Mouse (Mus musculus) CH12.LX (cell line): ENCODE measurements around the gene Cdh24. TPM values are rescaled to one million over a fixed set of nuclear protein-coding genes. Genes with fewer than 3 reads are reported as not detected.
A peak's percentile ranks its signal among the peaks of the same experiment; 100 is the strongest.

Source experiments
- DNase-seq: peaks from one replicate; pipeline ENCODE4 v3.0.0-alpha.2; 2013; ENCODE audit errors: extremely low read depth
- H3K27ac ChIP-seq: 2 replicates; pipeline ENCODE4 v1.5.1; 2012; ENCODE audit warnings: low read depth, mild to moderate bottlenecking, control low read depth, moderate library complexity; ENCODE audit not compliant: insufficient read depth
- H3K27me3 ChIP-seq: replicated peaks from 2 replicates; pipeline ENCODE3; 2012; ENCODE audit warnings: inconsistent platforms
- H3K36me3 ChIP-seq, 2 experiments: replicated peaks in 1 of 2; 2 replicates each; pipeline versions ENCODE3 to v1.6.1; 2012; ENCODE audit warnings: inconsistent platforms in 1 of 2, low read length in 1 of 2, mild to moderate bottlenecking in 1 of 2, mixed read lengths in 1 of 2, moderate library complexity in 1 of 2; ENCODE audit not compliant: control insufficient read depth in 1 of 2, insufficient read depth in 1 of 2
- H3K4me1 ChIP-seq, 2 experiments: 2 replicates each; pipeline ENCODE4 v1.6.1; 2012; ENCODE audit warnings: inconsistent platforms in 1 of 2, moderate library complexity in 1 of 2; ENCODE audit not compliant: insufficient read depth in 2 of 2, control insufficient read depth in 1 of 2
- H3K4me2 ChIP-seq: 2 replicates; pipeline ENCODE4 v1.6.1; 2012; ENCODE audit warnings: low read depth, mild to moderate bottlenecking, control low read depth; ENCODE audit not compliant: poor library complexity, insufficient read depth, severe bottlenecking
- H3K4me3 ChIP-seq, 3 experiments: fragments of 150-350 bp in 1 of 3; sonication (generic) in 1 of 3; replicated peaks in 1 of 3; 2 replicates each; pipeline versions ENCODE3 to v1.5.1; 2011 to 2012; ENCODE audit warnings: low read depth in 2 of 3, low read length in 2 of 3, mild to moderate bottlenecking in 2 of 3, moderate library complexity in 2 of 3, control low read depth in 1 of 3, improper control_type of control experiment in 1 of 3, inconsistent platforms in 1 of 3, mixed read lengths in 1 of 3; ENCODE audit not compliant: poor library complexity in 1 of 3
- H3K79me2 ChIP-seq: replicated peaks from 2 replicates; pipeline ENCODE4 v1.6.1; 2012; ENCODE audit warnings: mild to moderate bottlenecking, moderate library complexity; ENCODE audit not compliant: control insufficient read depth, poor library complexity, insufficient read depth, severe bottlenecking; ENCODE audit errors: extremely low read depth
- H3K9ac ChIP-seq: 2 replicates; pipeline ENCODE4 v1.6.1; 2012; ENCODE audit warnings: low read depth, mild to moderate bottlenecking, control low read depth, moderate library complexity; ENCODE audit not compliant: insufficient read depth
- H3K9me3 ChIP-seq: replicated peaks from 2 replicates; pipeline ENCODE3; 2012; ENCODE audit warnings: low read length, inconsistent platforms, mixed read lengths
- CTCF ChIP-seq, 2 experiments: IDR thresholded peaks in 1 of 2; conservative IDR thresholded peaks in 1 of 2; 2 replicates each; pipeline ENCODE4 v1.5.1; 2011 to 2012; ENCODE audit warnings: low read depth in 2 of 2, low read length in 2 of 2, improper control_type of control experiment in 1 of 2, inconsistent platforms in 1 of 2, mild to moderate bottlenecking in 1 of 2, moderate library complexity in 1 of 2
- HCFC1 ChIP-seq: IDR thresholded peaks from 2 replicates; pipeline ENCODE4 v1.6.1; 2012; ENCODE audit warnings: low read depth, mild to moderate bottlenecking, inconsistent platforms, low read length, improper control_type of control experiment
- MAZ ChIP-seq: IDR thresholded peaks from 2 replicates; pipeline ENCODE4 v1.6.1; 2012; ENCODE audit warnings: low read depth, mild to moderate bottlenecking, inconsistent platforms, low read length, improper control_type of control experiment, moderate library complexity
- MEF2A ChIP-seq: IDR thresholded peaks from 2 replicates; pipeline ENCODE4 v1.6.1; 2014; ENCODE audit warnings: low read depth, mild to moderate bottlenecking, inconsistent platforms, low read length, improper control_type of control experiment, borderline replicate concordance
- NELFE ChIP-seq: IDR thresholded peaks from 2 replicates; pipeline ENCODE4 v1.6.1; 2011; ENCODE audit warnings: low read depth, low read length, improper control_type of control experiment
- NRF1 ChIP-seq: IDR thresholded peaks from 2 replicates; pipeline ENCODE4 v1.6.1; 2014; ENCODE audit warnings: low read depth, mild to moderate bottlenecking, inconsistent platforms, low read length, improper control_type of control experiment, moderate library complexity
- RAD21 ChIP-seq: IDR thresholded peaks from 2 replicates; pipeline ENCODE4 v1.6.1; 2011; ENCODE audit warnings: low read depth, mild to moderate bottlenecking, low read length, improper control_type of control experiment, moderate library complexity
- SMC3 ChIP-seq: IDR thresholded peaks from 2 replicates; pipeline ENCODE4 v1.6.1; 2011; ENCODE audit warnings: low read depth, low read length, improper control_type of control experiment
- TBP ChIP-seq: conservative IDR thresholded peaks from 2 replicates; pipeline ENCODE4 v1.6.1; 2011; ENCODE audit warnings: low read depth, low read length, improper control_type of control experiment
- ZKSCAN1 ChIP-seq: IDR thresholded peaks from 2 replicates; pipeline ENCODE4 v1.6.1; 2012; ENCODE audit warnings: low read depth, inconsistent platforms, low read length, improper control_type of control experiment, borderline replicate concordance
- dilution Hi-C: fragments of 300-500 bp; cut with MboI; formaldehyde crosslinking; loops from 2 replicates; pipeline ENCODE4 v1.14.3; 2020; ENCODE audit warnings: low sequenced_read_pairs; ENCODE audit not compliant: extremely low pct_unique_long_range_greater_than_20kb, extremely low pct_ligation_motif_present
- in situ Hi-C: fragments of 300-500 bp; cut with MboI; formaldehyde crosslinking; loops from 3 replicates; pipeline ENCODE4 v1.14.3; 2019; ENCODE audit warnings: low sequenced_read_pairs, low pct_ligation_motif_present, low pct_unique_long_range_greater_than_20kb, mixed read lengths
- polyA plus RNA-seq: library from polyadenylated mRNA; unstranded; fragments of >175 nt; gene quantifications from 2 replicates; pipeline ENCODE4 v1.2.1, GENCODE M21; 2012; ENCODE audit warnings: low read depth; ENCODE audit not compliant: insufficient read length
- total RNA-seq, 2 experiments: library from RNA; depleted of rRNA; stranded (reverse); fragments of 300-350 nt in 1 of 2; fragments of >200 nt in 1 of 2; gene quantifications; 2 replicates each; pipeline ENCODE4 v1.2.3; 2012 to 2014

Gene Cdh24
- total and polyA plus RNA-seq, 3 experiments: 1.0 to 4.9 (median 1.6) TPM

DNA sequence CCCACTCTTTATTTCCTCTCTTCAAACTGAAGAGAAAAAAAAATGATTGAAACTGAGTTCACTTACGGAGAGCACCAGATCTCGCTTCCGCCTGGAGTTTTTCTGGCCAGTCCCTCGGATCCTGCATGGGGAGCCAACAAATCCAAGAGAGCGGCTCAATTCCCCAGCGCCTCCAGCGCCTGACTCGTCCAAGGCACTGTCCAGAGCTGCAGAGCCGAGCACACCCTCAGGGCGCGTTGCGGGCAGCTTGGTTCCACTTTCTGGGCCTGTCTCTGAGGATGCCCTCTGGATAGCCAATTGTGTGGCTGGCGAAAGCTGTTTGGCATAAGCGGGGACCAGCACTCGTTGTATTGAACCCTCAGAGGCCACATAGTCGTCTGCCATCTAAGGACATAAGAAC is 50.1 kb downstream of the Cdh24 start:
- dilution Hi-C loops (no loop called here), in situ Hi-C loops (loop anchor here (5.0 kb wide), 1 partner anchor 46 kb away; no protein-coding TSS in a partner anchor)
- H3K9me3 ChIP-seq: peaks cover 6% of the 10 kb centered on the region
- H3K27me3 ChIP-seq: no peaks in the 10 kb centered on the region
- no peak overlapping the region for H3K9ac ChIP-seq
- DNase-seq: no peak
- no peaks in the 10 kb centered on the region for H3K79me2 ChIP-seq
- no peak overlapping the region for H3K27ac ChIP-seq
- H3K4me1 ChIP-seq: no peaks in the 10 kb centered on the region
- H3K4me3 ChIP-seq: no peak overlapping the region
- TF ChIP-seq ZKSCAN1 (no peak), CTCF (conservative IDR thresholded peaks at IDR 0.05 in 1 of 2, IDR thresholded peaks at IDR 0.05 in 1 of 2; ENCODE audit: low read depth in 2 of 2, low read length in 2 of 2) (no peak), NRF1 (no peak), RAD21 (no peak), NELFE (no peak), MEF2A (no peak), HCFC1 (no peak)
- TF ChIP-seq, all 38 proteins: peak for 0
- Histone ChIP-seq H3K4me2 (no peak overlapping the region), H3K36me3 (peaks cover 0 to 14% of the 10 kb centered on the region in 2 experiments)

- TF ChIP-seq CTCF (conservative IDR thresholded peaks at IDR 0.05 in 1 of 2, IDR thresholded peaks at IDR 0.05 in 1 of 2; ENCODE audit: low read depth in 2 of 2, low read length in 2 of 2) (peak; percentile 7 to 66; a peak in 2 of 4 replicates), RAD21 (peak; percentile 38), TBP (no peak), SMC3 (peak; percentile 46)
- H3K4me2 ChIP-seq: no peak overlapping the region
- dilution Hi-C loops (no loop called here), in situ Hi-C loops (no loop called here)
- H3K27me3 ChIP-seq: no peaks in the 10 kb centered on the region
- H3K36me3 ChIP-seq: peaks cover 3 to 17% of the 10 kb centered on the region in 2 experiments
- H3K27ac ChIP-seq: no peak overlapping the region
- H3K4me1 ChIP-seq: peaks cover 0 to 12% of the 10 kb centered on the region in 2 experiments; a peak in 1 of 4 replicates
- H3K79me2 ChIP-seq: no peaks in the 10 kb centered on the region
- H3K4me3 ChIP-seq: no peak overlapping the region
- peak; percentile 49 for DNase-seq
- H3K9me3 ChIP-seq: no peaks in the 10 kb centered on the region
- H3K9ac ChIP-seq: no peak overlapping the region
Measured at GRCm38 (mm10) chr14:54583681-54584338, 57.4 kb downstream of the Cdh24 start.

DNA sequence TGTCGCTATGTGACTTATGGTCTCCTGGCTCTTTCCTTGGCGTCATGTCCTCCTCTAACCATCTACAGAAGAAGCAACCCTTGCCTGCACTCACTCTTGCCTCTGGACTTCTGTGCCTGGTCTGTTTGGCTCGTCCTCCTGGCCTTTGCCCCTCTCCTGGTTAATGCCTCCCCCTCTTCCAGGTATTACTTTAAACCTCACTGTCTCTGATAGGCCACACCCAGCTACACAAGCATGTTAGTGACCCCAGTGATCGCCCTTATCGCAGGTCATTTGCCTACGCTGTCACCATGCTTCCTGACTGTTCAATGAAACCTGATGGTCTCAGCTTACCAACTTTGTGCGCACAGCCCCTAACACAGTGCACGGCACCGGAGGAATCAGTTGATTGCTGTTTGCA is 58.6 kb downstream of the Cdh24 start:
- in situ Hi-C loops (no loop called here), dilution Hi-C loops (no loop called here)
- no peak overlapping the region for H3K27ac ChIP-seq
- peaks cover 0 to 17% of the 10 kb centered on the region in 2 experiments; a peak in 1 of 4 replicates for H3K4me1 ChIP-seq
- H3K9ac ChIP-seq: no peak overlapping the region
- H3K36me3 ChIP-seq: peaks cover 3 to 17% of the 10 kb centered on the region in 2 experiments
- TF ChIP-seq MAZ: no peak
- H3K79me2 ChIP-seq: no peaks in the 10 kb centered on the region
- no peak for DNase-seq
- H3K4me3 ChIP-seq: no peak overlapping the region
- no peaks in the 10 kb centered on the region for H3K27me3 ChIP-seq
- H3K4me2 ChIP-seq: no peak overlapping the region
- peaks cover 3% of the 10 kb centered on the region for H3K9me3 ChIP-seq

Other genes with a start within 250 kb of the Cdh24 start
Only the 20 nearest of the 22 such genes appear.
- gene Slc7a7, start 223.6 kb downstream of the Cdh24 start, total RNA-seq (2012; rRNA removed): 43.3 and 50.4 TPM in 2 replicates
- gene Slc7a7, start 223.6 kb downstream of the Cdh24 start, total RNA-seq (2014; rRNA removed): 23.8 and 27.8 TPM in 2 replicates
- gene Slc7a7, start 223.6 kb downstream of the Cdh24 start, polyA plus RNA-seq: 40.0 and 45.4 TPM in 2 replicates
- 309 and 328 TPM in 2 replicates for gene Mrpl52, start 214.5 kb downstream of the Cdh24 start, total RNA-seq (2012; rRNA removed)
- 87.9 and 97.1 TPM in 2 replicates for gene Mrpl52, start 214.5 kb downstream of the Cdh24 start, total RNA-seq (2014; rRNA removed)
- 230 and 281 TPM in 2 replicates for gene Mrpl52, start 214.5 kb downstream of the Cdh24 start, polyA plus RNA-seq
- 0.08 and 0.17 TPM in 2 replicates for gene Mmp14, start 209.8 kb downstream of the Cdh24 start, total RNA-seq (2012; rRNA removed)
- 0.08 and 0.11 TPM in 2 replicates for gene Mmp14, start 209.8 kb downstream of the Cdh24 start, total RNA-seq (2014; rRNA removed)
- gene Mmp14, start 209.8 kb downstream of the Cdh24 start, polyA plus RNA-seq: 0.10 TPM in 1 of 2 replicates, not detected in the other
- 51.4 and 60.0 TPM in 2 replicates for gene Lrp10, start 177.2 kb downstream of the Cdh24 start, total RNA-seq (2012; rRNA removed)
- gene Lrp10, start 177.2 kb downstream of the Cdh24 start, total RNA-seq (2014; rRNA removed): 27.9 and 28.7 TPM in 2 replicates
- 64.1 and 79.8 TPM in 2 replicates for gene Lrp10, start 177.2 kb downstream of the Cdh24 start, polyA plus RNA-seq
- 0.08 and 0.29 TPM in 2 replicates for gene Rem2, start 165.3 kb downstream of the Cdh24 start, total RNA-seq (2012; rRNA removed)
- not detected in 2 replicates for gene Rem2, start 165.3 kb downstream of the Cdh24 start, total RNA-seq (2014; rRNA removed)
- 0.18 TPM in 1 of 2 replicates, not detected in the other for gene Rem2, start 165.3 kb downstream of the Cdh24 start, polyA plus RNA-seq
- gene Prmt5, start 123.8 kb downstream of the Cdh24 start, total RNA-seq (2012; rRNA removed): 157 and 159 TPM in 2 replicates
- gene Prmt5, start 123.8 kb downstream of the Cdh24 start, total RNA-seq (2014; rRNA removed): 106 and 110 TPM in 2 replicates
- gene Prmt5, start 123.8 kb downstream of the Cdh24 start, polyA plus RNA-seq: 185 and 206 TPM in 2 replicates
- 65.5 and 71.8 TPM in 2 replicates for gene Haus4, start 86.7 kb downstream of the Cdh24 start, total RNA-seq (2012; rRNA removed)
- gene Haus4, start 86.7 kb downstream of the Cdh24 start, total RNA-seq (2014; rRNA removed): 88.6 and 94.3 TPM in 2 replicates
- 109 and 116 TPM in 2 replicates for gene Haus4, start 86.7 kb downstream of the Cdh24 start, polyA plus RNA-seq
- 0.13 TPM in 1 of 2 replicates, not detected in the other for gene Ajuba, start 63.8 kb downstream of the Cdh24 start, total RNA-seq (2012; rRNA removed)
- 0.09 TPM in 1 of 2 replicates, not detected in the other for gene Ajuba, start 63.8 kb downstream of the Cdh24 start, total RNA-seq (2014; rRNA removed)
- 0.18 and 0.34 TPM in 2 replicates for gene Ajuba, start 63.8 kb downstream of the Cdh24 start, polyA plus RNA-seq
- 2.9 and 3.6 TPM in 2 replicates for gene 4931414P19Rik, start 35.4 kb downstream of the Cdh24 start, total RNA-seq (2012; rRNA removed)
- 1.5 TPM in 2 replicates for gene 4931414P19Rik, start 35.4 kb downstream of the Cdh24 start, total RNA-seq (2014; rRNA removed)
- gene 4931414P19Rik, start 35.4 kb downstream of the Cdh24 start, polyA plus RNA-seq: 2.7 and 3.8 TPM in 2 replicates
- gene Psmb5, start 23.3 kb downstream of the Cdh24 start, total RNA-seq (2012; rRNA removed): 411 and 418 TPM in 2 replicates
- gene Psmb5, start 23.3 kb downstream of the Cdh24 start, total RNA-seq (2014; rRNA removed): 416 and 455 TPM in 2 replicates
- gene Psmb5, start 23.3 kb downstream of the Cdh24 start, polyA plus RNA-seq: 299 and 371 TPM in 2 replicates
- not detected in 2 replicates for gene Psmb11, start 19.9 kb downstream of the Cdh24 start, total RNA-seq (2012; rRNA removed)
- not detected in 2 replicates for gene Psmb11, start 19.9 kb downstream of the Cdh24 start, total RNA-seq (2014; rRNA removed)
- not detected in 2 replicates for gene Psmb11, start 19.9 kb downstream of the Cdh24 start, polyA plus RNA-seq
- not detected in 2 replicates for gene Gm17606, start 412 bp downstream of the Cdh24 start, total RNA-seq (2012; rRNA removed)
- gene Gm17606, start 412 bp downstream of the Cdh24 start, total RNA-seq (2014; rRNA removed): not detected in 2 replicates
- 1.9 and 2.5 TPM in 2 replicates for gene Gm17606, start 412 bp downstream of the Cdh24 start, polyA plus RNA-seq
- gene 1700123O20Rik, start 44.9 kb upstream of the Cdh24 start, total RNA-seq (2012; rRNA removed): 33.1 and 37.4 TPM in 2 replicates
- gene 1700123O20Rik, start 44.9 kb upstream of the Cdh24 start, total RNA-seq (2014; rRNA removed): 56.0 and 59.1 TPM in 2 replicates
- gene 1700123O20Rik, start 44.9 kb upstream of the Cdh24 start, polyA plus RNA-seq: 60.7 and 63.3 TPM in 2 replicates
- gene Acin1, start 45.6 kb upstream of the Cdh24 start, total RNA-seq (2012; rRNA removed): 118 and 148 TPM in 2 replicates
- gene Acin1, start 45.6 kb upstream of the Cdh24 start, total RNA-seq (2014; rRNA removed): 74.0 and 85.6 TPM in 2 replicates
- gene Acin1, start 45.6 kb upstream of the Cdh24 start, polyA plus RNA-seq: 324 and 364 TPM in 2 replicates
- not detected in 2 replicates for gene Gm29776, start 57.5 kb upstream of the Cdh24 start, total RNA-seq (2012; rRNA removed)
- not detected in 2 replicates for gene Gm29776, start 57.5 kb upstream of the Cdh24 start, total RNA-seq (2014; rRNA removed)
- not detected in 2 replicates for gene Gm29776, start 57.5 kb upstream of the Cdh24 start, polyA plus RNA-seq
- 0.34 TPM in 1 of 2 replicates, not detected in the other for gene Cebpe, start 70.8 kb upstream of the Cdh24 start, total RNA-seq (2012; rRNA removed)
- not detected in 2 replicates for gene Cebpe, start 70.8 kb upstream of the Cdh24 start, total RNA-seq (2014; rRNA removed)
- gene Cebpe, start 70.8 kb upstream of the Cdh24 start, polyA plus RNA-seq: 0.46 TPM in 1 of 2 replicates, not detected in the other
- gene Slc7a8, start 140.6 kb upstream of the Cdh24 start, total RNA-seq (2012; rRNA removed): 0.08 and 0.13 TPM in 2 replicates
- not detected in 2 replicates for gene Slc7a8, start 140.6 kb upstream of the Cdh24 start, total RNA-seq (2014; rRNA removed)
- 0.16 and 0.17 TPM in 2 replicates for gene Slc7a8, start 140.6 kb upstream of the Cdh24 start, polyA plus RNA-seq
- not detected in 2 replicates for gene Rnf212b, start 172.8 kb upstream of the Cdh24 start, total RNA-seq (2012; rRNA removed)
- gene Rnf212b, start 172.8 kb upstream of the Cdh24 start, total RNA-seq (2014; rRNA removed): not detected in 2 replicates
- not detected in 2 replicates for gene Rnf212b, start 172.8 kb upstream of the Cdh24 start, polyA plus RNA-seq
- gene Homez, start 229.6 kb upstream of the Cdh24 start, total RNA-seq (2012; rRNA removed): 2.3 and 3.7 TPM in 2 replicates
- 3.5 TPM in 2 replicates for gene Homez, start 229.6 kb upstream of the Cdh24 start, total RNA-seq (2014; rRNA removed)
- gene Homez, start 229.6 kb upstream of the Cdh24 start, polyA plus RNA-seq: 2.3 and 7.2 TPM in 2 replicates
- 1.3 and 1.6 TPM in 2 replicates for gene Ppp1r3e, start 236.2 kb upstream of the Cdh24 start, total RNA-seq (2012; rRNA removed)
- gene Ppp1r3e, start 236.2 kb upstream of the Cdh24 start, total RNA-seq (2014; rRNA removed): 0.51 and 0.55 TPM in 2 replicates
- 1.2 and 1.4 TPM in 2 replicates for gene Ppp1r3e, start 236.2 kb upstream of the Cdh24 start, polyA plus RNA-seq